Mouse (Mus musculus) left cerebral cortex, adult 2 months (tissue): ENCODE measurements at regions not wholly inside any gene's neighbourhood (a gene's known extent, or its start where the extent isn't known, plus 50 kb on each side); places are given as distances from the start of the nearest gene placed in this dataset.

Source experiments
- DNase-seq, 2 experiments: peaks; one replicate each; pipeline ENCODE4 v3.0.0; 2021 to 2022; ENCODE audit warnings: low spot score in 2 of 2, mixed read lengths in 1 of 2; ENCODE audit errors: extremely low spot score in 1 of 2
- H3K27ac ChIP-seq: fragments of 200-600 bp; 2 replicates; pipeline ENCODE4 v1.8.1; 2022
- H3K4me3 ChIP-seq: fragments of 200-600 bp; 2 replicates; pipeline ENCODE4 v1.8.1; 2022
- CTCF ChIP-seq: fragments of 200-600 bp; IDR thresholded peaks from 2 replicates; pipeline ENCODE4 v1.8.1; 2022; ENCODE audit warnings: antibody characterized with exemption, mild to moderate bottlenecking, moderate library complexity
- intact Hi-C: fragments of 180-260 bp; cut with DNase I; formaldehyde crosslinking; loops from one replicate; pipeline ENCODE4 v1.15.1; 2025

- intact Hi-C loops, result no loop called here
- no peak overlapping the region for H3K4me3 ChIP-seq
- no peak overlapping the region for H3K27ac ChIP-seq
- TF ChIP-seq CTCF, result no peak
- DNase-seq, result no peak
Observed at GRCm38 (mm10) chr10:37447333-37448204, 308.8 kb upstream of the Marcks start.

- Histone ChIP-seq H3K27ac (no peak overlapping the region), H3K4me3 (no peak overlapping the region)
- no peak for TF ChIP-seq CTCF
- no peak for DNase-seq
- intact Hi-C loops, result no loop called here
Observed at GRCm38 (mm10) chr10:37439863-37440613, 301.3 kb upstream of the Marcks start.

GRCm38 (mm10) chr10:37438312-37438711, 299.6 kb upstream of the Marcks start:
- Histone ChIP-seq H3K4me3 (no peak overlapping the region), H3K27ac (no peak overlapping the region)
- no peak for TF ChIP-seq CTCF
- intact Hi-C loops, result no loop called here
- no peak for DNase-seq

GRCm38 (mm10) chr10:37436849-37437248, 298.1 kb upstream of the Marcks start:
- Histone ChIP-seq H3K4me3 (no peak overlapping the region), H3K27ac (no peak overlapping the region)
- no peak for TF ChIP-seq CTCF
- intact Hi-C loops, result no loop called here
- DNase-seq, result no peak

- intact Hi-C loops, result no loop called here
- H3K27ac ChIP-seq, result no peak overlapping the region
- no peak for DNase-seq
- no peak overlapping the region for H3K4me3 ChIP-seq
- no peak for TF ChIP-seq CTCF
Observed at GRCm38 (mm10) chr10:37434229-37434628, 295.5 kb upstream of the Marcks start.

- H3K27ac ChIP-seq, result no peak overlapping the region
- TF ChIP-seq CTCF, result no peak
- DNase-seq, result no peak
- H3K4me3 ChIP-seq, result no peak overlapping the region
- intact Hi-C loops, result no loop called here
Observed at GRCm38 (mm10) chr10:37423047-37423446, 284.3 kb upstream of the Marcks start.

DNA sequence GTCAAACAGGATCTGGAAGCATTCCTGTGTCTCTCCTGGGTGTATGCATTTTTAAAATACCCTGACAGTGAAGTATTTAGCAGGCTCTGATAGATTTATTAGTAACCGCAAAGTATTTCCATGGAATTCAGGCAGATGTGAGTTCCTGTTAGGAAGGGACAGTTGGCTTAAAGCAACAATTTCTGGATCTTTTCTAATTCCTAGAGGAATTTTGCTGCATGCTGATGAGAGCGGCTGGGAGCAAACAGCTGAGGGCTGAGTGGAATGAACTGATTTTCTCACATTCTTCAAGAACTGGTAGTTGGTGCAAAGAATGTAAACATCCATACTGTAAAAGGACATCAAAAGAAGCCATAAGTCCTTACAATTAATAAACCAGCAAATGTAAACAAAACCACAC, 283.9 kb upstream of the Marcks start:
- DNase-seq, result no peak
- intact Hi-C loops, result no loop called here
- H3K27ac ChIP-seq, result no peak overlapping the region
- TF ChIP-seq CTCF, result no peak
- no peak overlapping the region for H3K4me3 ChIP-seq

DNA sequence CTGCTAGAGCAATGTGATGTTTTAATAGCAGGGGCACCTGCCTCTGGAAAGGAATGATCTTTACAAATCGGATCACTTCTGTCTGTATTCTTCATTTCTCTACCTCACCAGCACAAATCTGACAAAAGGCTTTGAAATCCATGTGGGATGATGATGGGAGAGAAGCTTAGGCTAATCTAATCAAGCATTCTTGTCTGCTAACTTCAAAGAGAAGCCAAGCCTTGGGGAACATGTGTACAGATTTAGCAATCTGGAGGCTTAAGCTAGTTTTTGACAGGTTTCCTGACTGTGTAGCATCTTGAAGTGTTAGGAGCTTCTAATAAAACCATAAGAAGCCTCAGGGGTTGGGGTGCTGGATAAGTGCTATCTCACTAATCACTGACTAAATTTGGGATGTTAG, 277.6 kb upstream of the Marcks start:
- intact Hi-C loops, result no loop called here
- no peak for DNase-seq
- no peak for TF ChIP-seq CTCF
- Histone ChIP-seq H3K4me3 (no peak overlapping the region), H3K27ac (no peak overlapping the region)

- Histone ChIP-seq H3K27ac (no peak overlapping the region), H3K4me3 (no peak overlapping the region)
- intact Hi-C loops, result no loop called here
- TF ChIP-seq CTCF, result no peak
- DNase-seq, result no peak
Observed at GRCm38 (mm10) chr10:37412401-37412800, 273.7 kb upstream of the Marcks start.

- intact Hi-C loops, result no loop called here
- DNase-seq, result no peak
Observed at GRCm38 (mm10) chr10:37409749-37410148, 271.0 kb upstream of the Marcks start.

DNA sequence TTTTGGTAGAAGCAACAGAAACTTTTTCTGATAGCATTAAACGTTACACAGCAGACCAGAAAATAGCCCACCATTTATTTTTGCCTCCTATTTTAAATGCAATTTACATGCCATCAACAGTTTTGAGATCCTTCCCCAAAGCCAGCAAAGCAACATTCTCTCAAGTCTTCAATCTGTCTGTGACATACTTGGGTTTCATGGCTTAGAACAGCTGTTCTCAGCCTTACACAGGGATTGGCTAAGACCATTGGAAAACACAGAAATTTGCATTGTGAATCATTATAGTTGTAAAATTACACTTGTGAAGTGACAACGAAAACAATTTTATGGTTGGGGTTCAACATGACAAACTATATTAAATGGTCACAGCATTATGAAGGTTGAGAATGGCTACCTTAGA, 268.8 kb upstream of the Marcks start:
- TF ChIP-seq CTCF, result no peak
- no peak overlapping the region for H3K4me3 ChIP-seq

More at GRCm38 (mm10) chr10:37409749-37410148, 271.0 kb upstream of the Marcks start:
- no peak overlapping the region for H3K27ac ChIP-seq
- no peak for TF ChIP-seq CTCF
- H3K4me3 ChIP-seq, result no peak overlapping the region

DNA sequence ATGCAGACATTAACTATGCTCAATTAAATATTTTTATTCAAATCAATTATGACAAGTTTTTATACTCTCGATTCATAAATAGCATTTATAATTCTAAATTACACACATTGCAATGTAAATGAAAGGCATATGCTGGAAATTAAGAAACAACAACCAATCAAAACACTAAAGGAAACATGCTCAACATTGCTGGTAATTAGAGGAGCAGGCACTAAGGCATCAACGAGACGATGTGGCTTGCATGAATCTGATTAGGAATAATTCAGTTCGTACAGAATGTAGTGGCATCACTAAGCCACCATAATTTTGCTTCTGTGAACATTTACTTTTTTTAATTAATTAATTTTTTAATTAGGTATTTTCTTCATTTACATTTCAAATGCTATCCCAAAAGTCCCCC, 266.2 kb upstream of the Marcks start:
- intact Hi-C loops, result no loop called here

More for the DNA sequence above, 268.8 kb upstream of the Marcks start:
- intact Hi-C loops, result no loop called here
- no peak overlapping the region for H3K27ac ChIP-seq
- no peak for DNase-seq

More for the DNA sequence above, 266.2 kb upstream of the Marcks start:
- Histone ChIP-seq H3K27ac (no peak overlapping the region), H3K4me3 (no peak overlapping the region)
- TF ChIP-seq CTCF, result no peak
- no peak for DNase-seq
